Mouse (Mus musculus) kidney, postnatal 0 days (tissue): ENCODE results near the gene Dars. TPM values are rescaled to one million over a fixed set of nuclear protein-coding genes. Genes with fewer than 3 reads are reported as not detected.
A peak's percentile ranks its signal among the peaks of the same experiment; 100 is the strongest.

Experiments
- ATAC-seq: fragments of 200-750 bp; cut with Nextera tagmentation; replicated peaks from 2 replicates; pipeline ENCODE4 v1.8.0; 2017; ENCODE audit warnings: low read depth, moderate number of reproducible peaks, moderate TSS enrichment, moderate library complexity; ENCODE audit not compliant: low FRiP score
- DNase-seq: peaks from one replicate; pipeline ENCODE4 v3.0.0-alpha.2; 2016; ENCODE audit warnings: low spot score
- H3K27ac ChIP-seq: fragments of 300-500 bp; sonication (generic); 2 replicates; pipeline ENCODE4 v1.5.1; 2014; ENCODE audit warnings: mild to moderate bottlenecking
- H3K27me3 ChIP-seq: fragments of 300-500 bp; sonication (generic); 2 replicates; pipeline ENCODE4 v1.6.1; 2014; ENCODE audit warnings: low read length, mixed read lengths; ENCODE audit not compliant: insufficient read depth
- H3K36me3 ChIP-seq: fragments of 300-500 bp; sonication (generic); 2 replicates; pipeline ENCODE4 v1.6.1; 2014; ENCODE audit warnings: low read length, mixed read lengths; ENCODE audit not compliant: insufficient read depth
- H3K4me1 ChIP-seq: fragments of 300-500 bp; sonication (generic); replicated peaks from 2 replicates; pipeline ENCODE4 v1.6.1; 2014; ENCODE audit warnings: antibody characterized with exemption, low read length, mixed read lengths; ENCODE audit not compliant: insufficient read depth
- H3K4me2 ChIP-seq: fragments of 300-500 bp; sonication (generic); 2 replicates; pipeline ENCODE4 v1.6.1; 2014; ENCODE audit warnings: mild to moderate bottlenecking, low read length, moderate library complexity, mixed read lengths
- H3K4me3 ChIP-seq: fragments of 300-500 bp; sonication (generic); replicated peaks from 2 replicates; pipeline ENCODE4 v1.5.1; 2014; ENCODE audit warnings: low read depth, low read length
- H3K9ac ChIP-seq: fragments of 300-500 bp; sonication (generic); 2 replicates; pipeline ENCODE4 v1.6.1; 2014; ENCODE audit warnings: low read depth, low read length
- H3K9me3 ChIP-seq: fragments of 300-500 bp; sonication (generic); replicated peaks from 2 replicates; pipeline ENCODE4 v1.6.1; 2016; ENCODE audit warnings: low read length, inconsistent platforms, mixed read lengths
- CTCF ChIP-seq: IDR thresholded peaks from 2 replicates; pipeline ENCODE4 v1.5.1; 2016; ENCODE audit warnings: antibody characterized with exemption, low read depth, mild to moderate bottlenecking, moderate library complexity
- WGBS: fragments of 180-500 bp; shearing (Covaris S2); extraction: QIAGEN DNeasy Blood & Tissue Kit; methylation state at CpG from one replicate; pipeline ENCODE4 v1.1.7; 2014; 5-methylcytosine and 5-hydroxymethylcytosine counted together
- polyA plus RNA-seq: library from polyadenylated mRNA; unstranded; fragments of >200 nt; fragmentation: Nextera tagmentation; extraction: Ambion mirVana; gene quantifications from 2 replicates; pipeline ENCODE4 v1.2.1, GENCODE M21; 2015

Dars gene
- 142 and 143 TPM in 2 replicates for polyA plus RNA-seq

GRCm38 (mm10) chr1:128416584-128417532, at the start of gene Dars:
Gene Dars (minus strand): TSS chr1:128417368.
- no peak for TF ChIP-seq CTCF
- under 1% methylated on average over 58 of the region's 68 CpGs for WGBS
- Histone ChIP-seq H3K9me3 (no peaks in the 10 kb centered on the region), H3K27ac (peak within 1 kb of the TSS; percentile 98), H3K36me3 (0 out of 2 replicates have a peak, but pooled peaks cover 3% of the 10 kb centered on the region), H3K4me2 (peak within 1 kb of the TSS; percentile 87), H3K9ac (peak within 1 kb of the TSS; percentile 96), H3K4me3 (peak within 1 kb of the TSS; percentile 73), H3K27me3 (no peaks in the 10 kb centered on the region), H3K4me1 (no peaks in the 10 kb centered on the region)
- ATAC-seq (peak; percentile 92), DNase-seq (peak; percentile 92)

GRCm38 (mm10) chr1:128466828-128467227, 49.7 kb upstream of the Dars start:
- H3K9ac ChIP-seq, result no peak overlapping the region
- TF ChIP-seq CTCF, result no peak
- 40% methylated on average over 1 of the region's 1 CpGs for WGBS
- no peaks in the 10 kb centered on the region for H3K36me3 ChIP-seq
- DNase-seq (no peak), ATAC-seq (no peak)
- no peaks in the 10 kb centered on the region for H3K4me1 ChIP-seq
- no peaks in the 10 kb centered on the region for H3K9me3 ChIP-seq
- H3K27me3 ChIP-seq, result no peaks in the 10 kb centered on the region
- H3K4me3 ChIP-seq, result no peak overlapping the region
- H3K27ac ChIP-seq, result no peak overlapping the region
- H3K4me2 ChIP-seq, result no peak overlapping the region

DNA sequence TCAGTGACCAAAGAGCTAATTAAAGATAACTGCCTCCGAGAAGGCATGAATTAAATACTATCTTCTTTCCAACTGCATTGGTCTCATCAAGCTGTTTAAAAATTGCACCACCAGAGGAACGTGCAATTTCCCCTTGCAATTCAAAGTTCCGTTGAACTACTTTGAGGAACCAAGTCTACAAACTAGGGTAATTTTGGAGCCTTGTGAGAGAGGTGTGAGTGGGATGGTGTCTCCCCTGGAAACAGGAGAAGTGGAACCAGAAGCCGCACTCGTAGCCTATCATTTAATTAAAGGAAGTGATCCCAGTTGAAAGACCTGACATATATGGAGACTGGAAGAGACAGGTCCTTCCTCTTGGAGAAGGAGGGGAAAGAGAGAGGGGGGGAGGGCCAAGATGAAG, 46.3 kb upstream of the Dars start:
- no peak for ATAC-seq

GRCm38 (mm10) chr1:128462389-128462788, 45.2 kb upstream of the Dars start:
- H3K36me3 ChIP-seq, result no peaks in the 10 kb centered on the region
- no peak overlapping the region for H3K9ac ChIP-seq
- ATAC-seq, result no peak
- no peak for TF ChIP-seq CTCF
- no peak overlapping the region for H3K27ac ChIP-seq
- H3K4me1 ChIP-seq, result no peaks in the 10 kb centered on the region
- no peak overlapping the region for H3K4me3 ChIP-seq
- no peaks in the 10 kb centered on the region for H3K9me3 ChIP-seq
- H3K4me2 ChIP-seq, result no peak overlapping the region
- H3K27me3 ChIP-seq, result no peaks in the 10 kb centered on the region
- WGBS, result 65% methylated on average over 3 of the region's 3 CpGs
- DNase-seq, result no peak

More for the DNA sequence above, 46.3 kb upstream of the Dars start:
- H3K9me3 ChIP-seq, result no peaks in the 10 kb centered on the region
- no peaks in the 10 kb centered on the region for H3K4me1 ChIP-seq
- no peak overlapping the region for H3K27ac ChIP-seq
- no peak overlapping the region for H3K4me3 ChIP-seq
- no peak overlapping the region for H3K4me2 ChIP-seq
- H3K27me3 ChIP-seq, result no peaks in the 10 kb centered on the region
- no peak for TF ChIP-seq CTCF
- 70% methylated on average over 5 of the region's 5 CpGs for WGBS
- no peak for DNase-seq
- no peak overlapping the region for H3K9ac ChIP-seq
- H3K36me3 ChIP-seq, result no peaks in the 10 kb centered on the region

DNA sequence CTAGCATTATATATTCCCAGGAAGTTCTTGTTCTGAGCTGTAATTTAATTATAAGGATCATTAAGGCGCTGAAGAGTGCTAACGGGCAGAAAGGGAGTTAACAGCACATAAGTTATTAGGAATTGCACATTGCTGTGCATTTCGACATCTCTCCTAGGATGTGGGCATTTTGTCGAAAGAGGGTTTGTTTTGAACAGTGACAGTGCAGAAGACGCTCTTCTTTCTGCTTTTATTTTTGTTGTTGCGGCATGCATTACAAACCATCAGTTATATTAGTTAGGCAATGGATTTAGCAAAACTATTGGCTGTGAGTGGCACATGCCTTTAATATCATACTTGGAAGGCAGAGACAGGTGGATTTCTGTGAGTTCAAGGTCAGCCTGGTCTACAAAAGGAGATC, 43.6 kb upstream of the Dars start:
- Histone ChIP-seq H3K4me1 (no peaks in the 10 kb centered on the region), H3K27me3 (no peaks in the 10 kb centered on the region), H3K9me3 (no peaks in the 10 kb centered on the region), H3K27ac (no peak overlapping the region), H3K4me3 (no peak overlapping the region), H3K9ac (no peak overlapping the region), H3K36me3 (no peaks in the 10 kb centered on the region), H3K4me2 (no peak overlapping the region)
- DNase-seq, result no peak
- 67% methylated on average over 6 of the region's 6 CpGs for WGBS
- ATAC-seq, result no peak
- no peak for TF ChIP-seq CTCF

DNA sequence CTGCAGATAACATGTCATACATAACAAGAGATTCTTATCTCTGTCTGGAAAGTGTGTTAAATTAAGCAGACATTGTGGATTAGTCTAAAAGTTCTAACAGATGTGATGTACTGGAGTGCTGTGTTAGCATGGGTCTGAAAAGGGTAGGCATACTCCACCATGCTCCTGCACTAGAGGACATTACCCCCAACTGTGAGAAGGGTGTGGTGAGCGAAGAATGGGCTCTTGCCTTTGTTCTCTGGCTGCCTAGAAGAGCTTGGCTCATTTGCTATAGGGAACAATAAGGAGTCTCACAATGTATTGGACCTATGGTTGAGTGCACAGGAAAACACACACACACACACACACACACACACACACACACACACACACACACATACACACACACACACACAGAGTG, 42.3 kb upstream of the Dars start:
- Histone ChIP-seq H3K4me2 (no peak overlapping the region), H3K9me3 (no peaks in the 10 kb centered on the region), H3K27me3 (no peaks in the 10 kb centered on the region), H3K27ac (no peak overlapping the region), H3K9ac (no peak overlapping the region), H3K36me3 (no peaks in the 10 kb centered on the region), H3K4me1 (no peaks in the 10 kb centered on the region), H3K4me3 (no peak overlapping the region)
- WGBS, result 92% methylated on average over 1 of the region's 1 CpGs
- DNase-seq (no peak), ATAC-seq (no peak)
- no peak for TF ChIP-seq CTCF
